Mouse (Mus musculus) adrenal gland (tissue): ENCODE results near the gene Zfp780b.
"Not testable (repeated sequence)": the region's sequence is repeated elsewhere in the genome, so short reads cannot be mapped to it uniquely, and the experiment has no call there.

Experiments
- intact Hi-C: fragments of 180-260 bp; cut with DNase I; formaldehyde crosslinking; loops from one replicate; pipeline ENCODE4 v1.15.1; 2025
- long read RNA-seq, 2 experiments: library from polyadenylated mRNA; unstranded; transcript quantifications; one replicate each; pipeline ENCODE4 v2.0.0; 2020; ENCODE audit warnings: borderline replicate concordance in 1 of 2; ENCODE audit not compliant: insufficient replicate concordance in 1 of 2

Gene Zfp780b
- long read RNA-seq, experiment 1, partial matches to known transcripts = 0 of 15 reads
- long read RNA-seq, experiment 1, other reads (novel, unspliced or antisense) = 15 of 15 reads
- long read RNA-seq, experiment 2, partial matches to known transcripts = 0 of 10 reads
- long read RNA-seq, experiment 2, other reads (novel, unspliced or antisense) = 9 of 10 reads

GRCm38 (mm10) chr7:27978683-27979528 lies at the start of gene Zfp780b:
Gene Zfp780b (minus strand): TSS chr7:27979171.
- intact Hi-C loops = no loop called here

- intact Hi-C loops = no loop called here
Observed at GRCm38 (mm10) chr7:28014445-28014810, 35.5 kb upstream of the Zfp780b start.

- intact Hi-C loops = no loop called here
Observed at GRCm38 (mm10) chr7:28013549-28014444, 34.8 kb upstream of the Zfp780b start, which contains the start of gene Zfp850. Gene Zfp850 (minus strand): TSS chr7:28014115.

- intact Hi-C loops = no loop called here
Observed at GRCm38 (mm10) chr7:28010271-28010670, 31.3 kb upstream of the Zfp780b start.

- intact Hi-C loops = no loop called here
Observed at GRCm38 (mm10) chr7:27982197-27982596, 3.2 kb upstream of the Zfp780b start.

- intact Hi-C loops = not testable (repeated sequence)
Observed at GRCm38 (mm10) chr7:27949451-27949850, 29.5 kb downstream of the Zfp780b start.

GRCm38 (mm10) chr7:27941869-27942268 lies 37.1 kb downstream of the Zfp780b start:
- intact Hi-C loops = loop anchor here (1.0 kb wide), 1 partner anchor 215 kb away; no protein-coding TSS in a partner anchor

GRCm38 (mm10) chr7:27933800-27934158 lies 45.2 kb downstream of the Zfp780b start:
- intact Hi-C loops = not testable (repeated sequence)

GRCm38 (mm10) chr7:27933050-27933799 lies 45.7 kb downstream of the Zfp780b start:
- intact Hi-C loops = no loop called here

GRCm38 (mm10) chr7:27928818-27929695 lies 49.9 kb downstream of the Zfp780b start, which contains the start of gene Zfp974:
Gene Zfp974 (minus strand): TSS chr7:27929460.
- intact Hi-C loops = no loop called here

- intact Hi-C loops = not testable (repeated sequence)
Observed at GRCm38 (mm10) chr7:27927041-27927440, 51.9 kb downstream of the Zfp780b start.

- intact Hi-C loops = not testable (repeated sequence)
Observed at GRCm38 (mm10) chr7:27910952-27911351, 68.0 kb downstream of the Zfp780b start.
